ENCODE assay signal across 22 mouse cellular contexts in the genomic region with DNA sequence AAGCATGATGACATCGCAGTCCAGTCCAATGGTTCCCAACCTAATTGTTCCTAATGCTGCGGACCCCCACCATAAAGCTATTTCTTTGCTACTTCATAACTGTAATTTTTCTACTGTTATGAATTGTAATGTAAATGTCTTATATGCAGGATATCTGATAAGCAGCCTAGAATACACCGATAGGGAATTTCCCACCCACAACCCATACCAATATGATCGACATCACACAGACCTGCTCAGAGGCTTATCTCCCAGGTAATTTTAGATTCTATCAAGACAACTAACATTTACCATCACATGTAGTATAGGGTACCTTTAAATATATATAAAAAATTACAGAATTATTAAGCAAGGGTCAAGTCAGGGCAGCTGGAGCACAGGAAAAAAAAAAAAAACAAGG. TPM values are rescaled to one million over a fixed set of nuclear protein-coding genes. Genes with fewer than 3 reads are reported as not detected.
"Had no signal": no experiment of that assay in that cellular context is flagged by ENCODE, and none has a peak within 500 bp of the region (broad histone marks: within the 10 kb centered on the region; RNA-seq: fewer than 3 reads in every experiment).

No protein-coding gene starts in this region.

- H3K4me1 ChIP-seq: midbrain, embryonic 15.5 days; neural tube, embryonic 12.5 days; neural tube, embryonic 15.5 days had no signal

- H3K9me3 ChIP-seq: limb, embryonic 12.5 days; limb, embryonic 15.5 days; midbrain, embryonic 12.5 days; midbrain, embryonic 15.5 days; neural tube, embryonic 12.5 days; neural tube, embryonic 15.5 days had no signal

- H3K27ac ChIP-seq: limb, embryonic 15.5 days; liver, embryonic 14.5 days; macrophage; midbrain, embryonic 12.5 days; midbrain, embryonic 15.5 days; neural tube, embryonic 12.5 days; neural tube, embryonic 15.5 days; stomach, postnatal 0 days had no signal

- H3K4me3 ChIP-seq: limb, embryonic 12.5 days; limb, embryonic 15.5 days; midbrain, embryonic 12.5 days; midbrain, embryonic 15.5 days; neural tube, embryonic 12.5 days; neural tube, embryonic 15.5 days had no signal

- H3K27me3 ChIP-seq: limb, embryonic 12.5 days; limb, embryonic 15.5 days; midbrain, embryonic 15.5 days; neural tube, embryonic 12.5 days; neural tube, embryonic 15.5 days had no signal

- ATAC-seq: liver, postnatal 0 days; lung, postnatal 0 days; midbrain, embryonic 15.5 days had no signal

- H3K4me2 ChIP-seq: limb, embryonic 12.5 days; limb, embryonic 15.5 days; liver, embryonic 11.5 days; lung, embryonic 14.5 days; midbrain, embryonic 12.5 days; midbrain, embryonic 15.5 days; neural tube, embryonic 12.5 days; neural tube, embryonic 15.5 days had no signal

- DNase-seq: kidney, postnatal 36 days; layer of hippocampus, adult 9-11 months; left cerebral cortex, postnatal 4 days; liver, postnatal 0 days; lung, embryonic 14.5 days; right cerebral cortex, adult 18-20 months; right cerebral cortex, postnatal 14 days; right cerebral cortex, postnatal 4 days; thymus, adult 2 months; thymus, postnatal 14 days; thymus, postnatal 4 days had no signal

- H3K36me3 ChIP-seq: limb, embryonic 12.5 days; limb, embryonic 15.5 days; midbrain, embryonic 12.5 days; midbrain, embryonic 15.5 days; neural tube, embryonic 12.5 days; neural tube, embryonic 15.5 days had no signal

- H3K9ac ChIP-seq: limb, embryonic 12.5 days; limb, embryonic 15.5 days; liver, embryonic 14.5 days; liver, postnatal 0 days; lung, embryonic 14.5 days; midbrain, embryonic 12.5 days; midbrain, embryonic 15.5 days; neural tube, embryonic 12.5 days; neural tube, embryonic 15.5 days had no signal

RNA-seq across cellular contexts. Expression of gene Lamb3, which starts 18.6 kb away (rescaled TPM):
- polyA plus RNA-seq: macrophage had no signal

RNA-seq across cellular contexts. Expression of gene Hsd11b1, which starts 37.8 kb away (rescaled TPM):
- polyA plus RNA-seq: midbrain, embryonic 12.5 days; midbrain, embryonic 15.5 days; neural tube, embryonic 12.5 days had no signal
